Mouse (Mus musculus) intestine, embryonic 15.5 days (tissue): ENCODE data around the gene Gtpbp8. TPM values are rescaled to one million over a fixed set of nuclear protein-coding genes. Genes with fewer than 3 reads are reported as not detected.

Experiments used
- ATAC-seq: fragments of 200-750 bp; cut with Nextera tagmentation; 2 replicates; pipeline ENCODE4 v1.8.0; 2017; ENCODE audit warnings: moderate TSS enrichment, moderate library complexity
- H3K27ac ChIP-seq: fragments of 300-500 bp; sonication (generic); 2 replicates; pipeline ENCODE4 v1.5.1; 2015; ENCODE audit warnings: mild to moderate bottlenecking, inconsistent platforms
- H3K27me3 ChIP-seq: fragments of 300-500 bp; sonication (generic); replicated peaks from 2 replicates; pipeline ENCODE4 v1.6.1; 2015; ENCODE audit warnings: inconsistent platforms
- H3K36me3 ChIP-seq: fragments of 300-500 bp; sonication (generic); 2 replicates; pipeline ENCODE4 v1.6.1; 2015; ENCODE audit warnings: inconsistent platforms
- H3K4me1 ChIP-seq: fragments of 300-500 bp; sonication (generic); replicated peaks from 2 replicates; pipeline ENCODE4 v1.6.1; 2015; ENCODE audit warnings: inconsistent platforms
- H3K4me2 ChIP-seq: fragments of 300-500 bp; sonication (generic); replicated peaks from 2 replicates; pipeline ENCODE4 v1.6.1; 2015; ENCODE audit warnings: mild to moderate bottlenecking, inconsistent platforms
- H3K4me3 ChIP-seq: fragments of 300-500 bp; sonication (generic); replicated peaks from 2 replicates; pipeline ENCODE4 v1.5.1; 2015; ENCODE audit warnings: inconsistent platforms
- H3K9ac ChIP-seq: fragments of 300-500 bp; sonication (generic); 2 replicates; pipeline ENCODE4 v1.6.1; 2015; ENCODE audit warnings: inconsistent platforms
- H3K9me3 ChIP-seq: fragments of 300-500 bp; sonication (generic); 2 replicates; pipeline ENCODE4 v1.6.1; 2016; ENCODE audit warnings: inconsistent platforms
- WGBS: fragments of 180-500 bp; shearing (Covaris S2); methylation state at CpG from one replicate; pipeline ENCODE4 v1.1.7; 2015; 5-methylcytosine and 5-hydroxymethylcytosine counted together
- polyA plus RNA-seq: library from polyadenylated mRNA; unstranded; fragments of >200 nt; fragmentation: Nextera tagmentation; extraction: Ambion mirVana; gene quantifications from 2 replicates; pipeline ENCODE4 v1.2.1, GENCODE M21; 2015

The Gtpbp8 gene
- 30.0 and 35.0 TPM in 2 replicates for polyA plus RNA-seq

DNA sequence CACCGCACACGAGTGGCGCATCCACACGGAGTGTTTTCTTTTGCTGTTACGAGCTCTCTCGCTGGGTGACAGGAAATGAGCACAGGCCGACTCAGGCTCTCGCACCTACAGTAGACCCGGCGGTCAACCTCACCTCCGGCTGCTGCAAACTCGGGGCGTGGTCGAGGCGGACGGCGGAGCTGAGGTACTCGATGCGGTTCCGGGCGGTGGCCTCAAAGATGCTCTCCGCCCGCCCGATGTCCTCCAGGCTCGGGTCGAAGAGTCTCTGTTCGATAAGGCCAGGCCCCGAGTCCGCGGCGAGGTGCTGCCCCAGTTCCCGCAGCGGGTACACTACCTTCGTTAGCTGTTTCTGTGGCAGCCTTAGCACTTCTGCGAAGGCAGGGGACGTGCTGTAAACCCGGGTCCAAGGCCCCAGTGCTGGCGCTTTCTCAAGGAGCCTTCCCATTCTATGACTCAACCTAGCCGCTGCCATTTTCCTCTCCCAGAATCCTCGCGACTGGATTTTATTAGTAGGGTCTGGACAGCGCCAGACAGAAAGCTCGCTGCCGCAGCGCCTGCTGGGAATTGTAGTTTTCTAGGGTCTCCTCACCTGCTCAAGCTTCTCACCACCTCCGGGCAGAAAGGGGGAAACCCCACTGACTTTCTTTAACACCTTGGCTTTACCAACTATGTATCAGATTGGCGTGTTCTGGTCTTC is at the start of gene Gtpbp8:
Gtpbp8 (minus strand) TSS at position 498 of the 697 bp plus-strand sequence.
- under 1% methylated on average over 47 of the region's 47 CpGs for WGBS
- ATAC-seq: peak; percentile 98
- H3K27me3 ChIP-seq: no peaks in the 10 kb centered on the region

DNA sequence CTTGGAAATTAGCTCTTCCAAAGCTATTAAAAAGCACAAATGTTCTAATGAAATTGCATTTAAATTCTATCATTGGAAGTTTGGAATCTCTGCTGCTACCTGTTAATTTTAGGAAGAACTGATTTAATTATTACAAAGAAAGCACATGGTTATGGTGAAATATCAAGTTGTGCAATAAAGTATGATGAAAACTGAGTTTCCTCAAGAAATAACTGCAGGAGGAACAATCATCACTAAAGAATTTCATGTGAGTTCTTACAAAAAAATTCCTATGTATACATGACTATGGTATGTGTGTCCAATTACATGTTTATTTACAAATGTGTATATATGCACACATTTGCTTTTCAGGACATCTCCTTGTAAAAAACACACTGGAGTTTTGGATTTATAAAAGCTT is 48.3 kb upstream of the Gtpbp8 start:
- Histone ChIP-seq H3K4me1 (no peaks in the 10 kb centered on the region), H3K4me3 (no peak overlapping the region), H3K9me3 (no peaks in the 10 kb centered on the region), H3K27me3 (no peaks in the 10 kb centered on the region), H3K27ac (no peak overlapping the region), H3K36me3 (no peaks in the 10 kb centered on the region), H3K9ac (no peak overlapping the region), H3K4me2 (no peak overlapping the region)
- ATAC-seq: no peak

More for the DNA sequence above, at the start of gene Gtpbp8:
- H3K27ac ChIP-seq: peak within 1 kb of the TSS; percentile 97
- H3K4me2 ChIP-seq: peak within 1 kb of the TSS; percentile 79
- H3K4me3 ChIP-seq: peak within 1 kb of the TSS; percentile 73
- H3K9ac ChIP-seq: peak within 1 kb of the TSS; percentile 72
- peaks cover 4% of the 10 kb centered on the region for H3K4me1 ChIP-seq
- no peaks in the 10 kb centered on the region for H3K9me3 ChIP-seq
- peaks cover 7% of the 10 kb centered on the region for H3K36me3 ChIP-seq

DNA sequence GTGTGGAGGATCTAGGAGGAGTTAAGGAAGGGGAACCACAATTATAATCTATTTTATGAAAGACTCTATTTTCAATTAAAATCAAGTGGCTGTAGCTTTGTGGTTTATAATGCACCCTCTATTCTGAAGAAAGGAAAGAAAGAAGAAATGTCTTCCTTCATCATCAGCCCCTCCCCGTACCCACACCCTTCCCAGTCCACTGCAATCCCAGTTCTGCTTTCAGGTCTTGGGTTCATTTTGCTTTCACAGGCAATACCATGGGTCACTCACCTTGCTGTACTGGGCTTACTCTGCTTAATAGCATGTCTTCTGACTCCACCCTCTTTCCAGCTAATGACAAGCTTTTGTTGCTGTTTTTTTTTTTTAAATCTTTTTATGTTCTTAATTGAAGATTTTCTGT is 40.8 kb upstream of the Gtpbp8 start:
- H3K4me1 ChIP-seq: no peaks in the 10 kb centered on the region
- no peak overlapping the region for H3K4me2 ChIP-seq
- WGBS: 80% methylated on average over 1 of the region's 1 CpGs
- ATAC-seq: no peak
- no peaks in the 10 kb centered on the region for H3K36me3 ChIP-seq
- H3K27me3 ChIP-seq: no peaks in the 10 kb centered on the region
- H3K27ac ChIP-seq: no peak overlapping the region
- no peak overlapping the region for H3K9ac ChIP-seq
- no peaks in the 10 kb centered on the region for H3K9me3 ChIP-seq
- H3K4me3 ChIP-seq: no peak overlapping the region

GRCm38 (mm10) chr16:44780751-44781150 is 34.6 kb upstream of the Gtpbp8 start:
- no peak for ATAC-seq
- Histone ChIP-seq H3K4me3 (no peak overlapping the region), H3K27ac (no peak overlapping the region), H3K9me3 (no peaks in the 10 kb centered on the region), H3K4me1 (no peaks in the 10 kb centered on the region), H3K9ac (no peak overlapping the region), H3K4me2 (no peak overlapping the region), H3K36me3 (no peaks in the 10 kb centered on the region), H3K27me3 (no peaks in the 10 kb centered on the region)
- WGBS: 70% methylated on average over 4 of the region's 4 CpGs

GRCm38 (mm10) chr16:44779494-44779893 is 33.3 kb upstream of the Gtpbp8 start:
- no peak overlapping the region for H3K4me3 ChIP-seq
- H3K9me3 ChIP-seq: no peaks in the 10 kb centered on the region
- no peaks in the 10 kb centered on the region for H3K36me3 ChIP-seq
- no peak overlapping the region for H3K27ac ChIP-seq
- WGBS: 82% methylated on average over 5 of the region's 5 CpGs
- no peaks in the 10 kb centered on the region for H3K27me3 ChIP-seq
- no peak overlapping the region for H3K4me2 ChIP-seq
- no peak for ATAC-seq
- no peaks in the 10 kb centered on the region for H3K4me1 ChIP-seq
- H3K9ac ChIP-seq: no peak overlapping the region

DNA sequence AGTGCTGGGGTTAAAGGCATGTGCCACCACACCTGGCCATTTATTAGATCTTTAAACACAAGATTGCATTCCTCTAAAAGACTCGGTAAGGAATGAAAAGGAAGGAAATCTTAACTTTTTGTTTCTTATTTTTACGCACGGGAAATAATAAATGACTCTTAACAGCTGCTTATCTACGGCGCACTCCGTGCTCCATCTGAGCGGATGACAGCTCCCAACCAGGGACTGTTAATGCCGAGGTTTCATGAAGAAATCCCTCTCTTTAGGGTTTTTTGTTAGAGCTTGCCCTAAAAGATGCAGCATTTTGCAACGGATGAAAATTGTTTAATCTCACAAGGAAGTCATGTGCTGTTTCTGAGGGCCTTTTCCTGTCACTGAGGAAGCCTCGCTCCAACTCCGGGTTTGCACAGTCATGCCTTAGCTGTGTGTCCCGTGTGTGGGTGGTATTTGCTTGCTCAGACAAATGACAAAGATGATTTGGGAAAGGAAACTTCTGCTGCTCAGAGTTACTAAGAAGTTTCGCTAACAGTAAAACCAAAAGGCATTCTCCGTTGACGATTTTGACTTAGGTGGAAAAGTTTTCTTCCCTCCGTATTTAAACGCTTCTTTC is 32.5 kb upstream of the Gtpbp8 start:
- H3K4me1 ChIP-seq: no peaks in the 10 kb centered on the region
- H3K36me3 ChIP-seq: no peaks in the 10 kb centered on the region
- peak overlapping the region; percentile 17 for H3K4me2 ChIP-seq
- no peak overlapping the region for H3K9ac ChIP-seq
- ATAC-seq: no peak
- no peak overlapping the region for H3K4me3 ChIP-seq
- WGBS: 58% methylated on average over 17 of the region's 17 CpGs
- H3K9me3 ChIP-seq: no peaks in the 10 kb centered on the region
- no peak overlapping the region for H3K27ac ChIP-seq
- no peaks in the 10 kb centered on the region for H3K27me3 ChIP-seq

DNA sequence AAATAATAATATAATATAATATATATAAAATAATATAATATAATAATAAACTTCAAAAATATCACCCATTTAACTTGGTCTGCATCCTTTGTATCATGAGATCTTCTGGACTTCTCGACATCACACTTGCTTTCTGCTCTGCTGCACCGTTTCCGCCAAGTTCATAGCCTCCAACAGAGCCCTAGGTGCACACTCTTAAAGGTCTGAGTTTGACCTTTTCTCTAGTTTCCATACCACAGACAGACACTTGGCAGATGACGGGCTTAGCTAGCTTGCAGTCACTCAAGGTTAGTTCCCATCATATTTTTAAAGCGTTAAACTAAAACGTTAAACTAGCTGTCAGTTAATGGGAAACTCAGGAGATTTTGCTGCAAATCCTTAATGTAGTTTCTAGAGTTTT is 28.0 kb upstream of the Gtpbp8 start:
- Histone ChIP-seq H3K27me3 (no peaks in the 10 kb centered on the region), H3K27ac (no peak overlapping the region), H3K9ac (no peak overlapping the region), H3K4me2 (no peak overlapping the region), H3K9me3 (no peaks in the 10 kb centered on the region), H3K4me1 (no peaks in the 10 kb centered on the region), H3K4me3 (no peak overlapping the region), H3K36me3 (no peaks in the 10 kb centered on the region)
- WGBS: 87% methylated on average over 6 of the region's 6 CpGs
- ATAC-seq: no peak

GRCm38 (mm10) chr16:44773673-44774072 is 27.5 kb upstream of the Gtpbp8 start:
- H3K36me3 ChIP-seq: no peaks in the 10 kb centered on the region
- WGBS: 77% methylated on average over 3 of the region's 3 CpGs
- no peak for ATAC-seq

GRCm38 (mm10) chr16:44772577-44772976 is 26.4 kb upstream of the Gtpbp8 start:
- 66% methylated on average over 6 of the region's 6 CpGs for WGBS
- Histone ChIP-seq H3K4me1 (no peaks in the 10 kb centered on the region), H3K9ac (no peak overlapping the region), H3K9me3 (no peaks in the 10 kb centered on the region), H3K27me3 (no peaks in the 10 kb centered on the region), H3K4me2 (no peak overlapping the region), H3K27ac (no peak overlapping the region), H3K36me3 (no peaks in the 10 kb centered on the region), H3K4me3 (no peak overlapping the region)
- no peak for ATAC-seq

More at GRCm38 (mm10) chr16:44773673-44774072, 27.5 kb upstream of the Gtpbp8 start:
- Histone ChIP-seq H3K27ac (no peak overlapping the region), H3K9me3 (no peaks in the 10 kb centered on the region), H3K9ac (no peak overlapping the region), H3K4me2 (no peak overlapping the region), H3K27me3 (no peaks in the 10 kb centered on the region), H3K4me1 (no peaks in the 10 kb centered on the region), H3K4me3 (no peak overlapping the region)

DNA sequence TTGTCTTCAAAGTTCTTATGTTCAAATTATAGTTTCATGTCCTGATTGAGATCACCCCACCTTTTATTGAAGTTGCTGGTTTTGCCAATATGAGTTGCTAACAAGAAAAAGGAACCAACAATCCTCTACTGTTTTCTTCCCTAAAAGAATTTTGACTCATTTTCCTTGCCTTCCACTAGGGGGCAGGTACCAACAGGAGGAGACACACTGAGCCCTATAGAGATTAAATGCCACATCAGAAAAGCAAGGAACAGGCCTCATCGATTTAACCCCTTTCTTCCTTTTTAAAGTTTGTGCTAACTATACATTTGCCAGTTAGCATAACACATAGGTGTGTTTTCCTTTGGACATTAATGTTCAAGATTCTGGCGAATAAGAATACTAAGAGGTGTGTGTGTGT is 21.8 kb upstream of the Gtpbp8 start:
- no peaks in the 10 kb centered on the region for H3K4me1 ChIP-seq
- no peaks in the 10 kb centered on the region for H3K36me3 ChIP-seq
- H3K27me3 ChIP-seq: no peaks in the 10 kb centered on the region
- H3K9me3 ChIP-seq: no peaks in the 10 kb centered on the region
- ATAC-seq: no peak
- H3K9ac ChIP-seq: no peak overlapping the region
- no peak overlapping the region for H3K27ac ChIP-seq
- H3K4me2 ChIP-seq: no peak overlapping the region
- 54% methylated on average over 2 of the region's 2 CpGs for WGBS
- no peak overlapping the region for H3K4me3 ChIP-seq

DNA sequence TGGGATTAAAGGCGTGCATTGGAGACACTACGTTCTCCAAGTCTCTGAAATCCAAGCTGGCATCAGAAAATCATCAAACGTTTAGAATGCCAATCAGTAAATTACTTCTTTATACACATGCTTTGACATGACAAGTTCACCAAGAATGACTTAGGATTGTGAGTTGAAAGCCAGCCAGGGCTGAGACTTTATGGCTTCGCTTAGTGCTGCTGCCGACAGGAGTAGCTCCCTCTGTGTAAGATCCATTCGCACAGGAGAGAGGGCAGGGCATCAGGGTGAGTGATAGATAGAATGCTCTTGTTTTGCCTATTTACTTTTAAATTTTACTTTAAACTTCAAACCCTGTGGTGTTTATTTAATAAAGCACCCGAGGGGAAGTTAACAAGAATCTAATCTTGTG is 21.3 kb upstream of the Gtpbp8 start:
- Histone ChIP-seq H3K4me3 (no peak overlapping the region), H3K27ac (no peak overlapping the region), H3K4me1 (no peaks in the 10 kb centered on the region), H3K4me2 (no peak overlapping the region), H3K27me3 (no peaks in the 10 kb centered on the region), H3K36me3 (no peaks in the 10 kb centered on the region), H3K9me3 (no peaks in the 10 kb centered on the region), H3K9ac (no peak overlapping the region)
- ATAC-seq: no peak
- 82% methylated on average over 7 of the region's 7 CpGs for WGBS

DNA sequence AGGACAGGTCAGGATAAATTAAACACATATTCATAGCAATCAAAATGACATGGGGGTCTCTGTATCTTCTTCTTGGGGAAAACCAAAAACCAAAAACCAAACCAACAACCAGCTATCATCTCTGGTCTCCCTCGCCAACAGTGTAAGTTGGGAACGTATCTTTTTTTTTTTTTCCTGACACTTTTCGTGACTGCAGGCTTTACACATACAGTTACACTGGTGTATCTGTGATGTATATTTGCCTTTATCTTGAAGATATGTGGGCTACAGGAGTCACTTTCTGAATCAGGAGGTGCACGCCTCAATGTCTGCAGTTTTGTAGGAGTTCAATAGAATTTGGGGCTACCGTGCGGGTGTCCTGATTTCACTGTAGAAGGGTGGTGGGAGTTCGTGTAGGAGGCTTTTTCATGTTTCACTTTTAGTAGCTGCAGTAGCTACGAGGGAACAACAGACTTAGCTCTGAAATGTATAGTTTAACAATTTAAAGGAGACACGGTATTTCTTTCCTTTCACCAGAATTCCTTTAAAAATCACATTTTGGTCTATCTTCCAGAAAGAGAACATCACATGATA is 20.2 kb upstream of the Gtpbp8 start:
- no peak for ATAC-seq
- Histone ChIP-seq H3K4me1 (no peaks in the 10 kb centered on the region), H3K27me3 (no peaks in the 10 kb centered on the region), H3K9ac (no peak overlapping the region), H3K27ac (no peak overlapping the region), H3K4me3 (no peak overlapping the region), H3K36me3 (no peaks in the 10 kb centered on the region), H3K9me3 (no peaks in the 10 kb centered on the region), H3K4me2 (no peak overlapping the region)
- WGBS: 85% methylated on average over 9 of the region's 9 CpGs
